Mouse (Mus musculus): ENCODE measurements around the gene Icam1. TPM values are rescaled to one million over a fixed set of nuclear protein-coding genes. Genes with fewer than 3 reads are reported as not detected.

The Icam1 gene
- polyA plus RNA-seq, 1 experiment from 2014 or later = 5.5 TPM

DNA sequence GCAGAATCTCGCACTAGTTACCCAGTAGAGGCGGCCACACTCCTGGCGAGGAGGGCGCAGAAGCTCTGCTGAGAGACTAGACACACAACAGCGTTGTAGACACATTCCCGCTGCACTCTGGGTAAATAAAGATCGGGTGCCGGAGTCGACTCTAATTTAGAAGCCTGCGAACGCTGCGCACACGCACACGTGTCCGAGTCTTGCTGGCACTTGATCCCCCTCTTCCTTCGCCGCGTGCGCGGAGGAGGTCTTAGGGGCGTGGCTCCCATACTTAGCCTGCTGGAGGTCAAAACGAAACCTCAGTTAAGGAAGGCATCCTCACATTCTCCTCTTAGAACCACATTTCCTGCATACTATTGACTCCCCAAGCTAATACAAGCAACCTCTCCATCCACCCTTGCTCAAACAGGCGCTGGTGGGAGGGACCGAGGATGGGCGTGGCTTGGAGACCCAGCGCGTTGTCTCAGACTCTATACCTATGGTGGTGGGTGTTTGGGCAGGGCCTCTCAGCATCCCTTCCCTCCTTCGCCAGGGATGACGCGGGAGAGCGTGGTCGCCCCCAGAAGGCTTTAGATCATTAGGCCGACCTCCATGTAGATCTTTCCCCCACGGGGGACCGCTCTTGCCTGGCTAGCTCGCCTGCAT, 15.6 kb downstream of the Icam1 start:
- Histone ChIP-seq H3K9me3 (ENCODE audit: control insufficient read depth, low read length) (no peaks in the 10 kb centered on the region), H3K36me3 (ENCODE audit: control insufficient read depth, insufficient read depth, low read length) (no peaks in the 10 kb centered on the region), H3K27ac (replicated peaks; ENCODE audit: low read depth, low read length) (no peak overlapping the region), H3K4me1 (ENCODE audit: control insufficient read depth, insufficient read depth, low read length) (peaks cover 24% of the 10 kb centered on the region), H3K27me3 (ENCODE audit: control insufficient read depth, insufficient read depth, low read length) (peaks cover 70% of the 10 kb centered on the region), H3K9ac (ENCODE audit: low read length) (no peak overlapping the region), H3K4me3 (ENCODE audit: low read depth, low read length) (peak overlapping the region; percentile 33), H3K4me2 (ENCODE audit: low read depth, severe bottlenecking) (peak overlapping the region; percentile 79)
- under 1% methylated on average over 36 of the region's 36 CpGs for WGBS
- ATAC-seq (ENCODE audit: insufficient number of reproducible peaks, low FRiP score, low TSS enrichment, low read depth) (peak; percentile 41; the same call in 1 of the 2 replicates), DNase-seq (ENCODE audit: low spot score) (peak; percentile 74)

DNA sequence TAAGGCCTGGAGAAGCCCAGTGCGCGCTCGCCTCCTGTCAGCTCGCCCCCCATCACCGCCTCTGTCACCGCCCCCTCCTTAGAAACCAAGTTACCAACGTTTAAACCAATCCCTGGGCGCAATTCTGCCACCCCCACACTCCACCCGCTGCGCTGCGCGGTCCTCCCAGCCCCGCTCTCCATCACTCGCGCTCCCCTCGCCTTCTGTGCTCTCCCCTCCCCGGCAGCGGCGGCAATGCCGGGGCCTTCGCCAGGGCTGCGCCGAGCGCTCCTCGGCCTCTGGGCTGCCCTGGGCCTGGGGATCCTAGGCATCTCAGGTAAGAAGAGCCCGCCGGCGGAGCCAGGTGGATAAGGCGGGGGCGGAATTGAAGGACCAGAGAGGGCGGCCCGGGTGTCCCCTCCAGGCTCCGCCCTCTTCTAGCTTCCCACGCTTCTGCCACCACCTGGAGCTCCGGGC, 16.1 kb downstream of the Icam1 start, which contains the start of gene Icam5:
Icam5 (plus strand) TSS at position 178 of the 456 bp plus-strand sequence.
- ATAC-seq (ENCODE audit: insufficient number of reproducible peaks, low FRiP score, low TSS enrichment, low read depth) (no peak), DNase-seq (ENCODE audit: low spot score) (peak; percentile 48)
- no peak within 1 kb of the TSS for H3K27ac ChIP-seq (replicated peaks; ENCODE audit: low read depth, low read length)
- no peaks in the 10 kb centered on the region for H3K9me3 ChIP-seq (ENCODE audit: control insufficient read depth, low read length)
- under 1% methylated on average over 35 of the region's 35 CpGs for WGBS
- peak within 1 kb of the TSS; percentile 38 for H3K4me3 ChIP-seq (ENCODE audit: low read depth, low read length)
- peak within 1 kb of the TSS; percentile 79 for H3K4me2 ChIP-seq (ENCODE audit: low read depth, severe bottlenecking)
- peak within 1 kb of the TSS; percentile 9; the same call in 1 of the 2 replicates for H3K9ac ChIP-seq (ENCODE audit: low read length)
- H3K4me1 ChIP-seq (ENCODE audit: control insufficient read depth, insufficient read depth, low read length) = peaks cover 27% of the 10 kb centered on the region
- peaks cover 76% of the 10 kb centered on the region for H3K27me3 ChIP-seq (ENCODE audit: control insufficient read depth, insufficient read depth, low read length)
- H3K36me3 ChIP-seq (ENCODE audit: control insufficient read depth, insufficient read depth, low read length) = no peaks in the 10 kb centered on the region

DNA sequence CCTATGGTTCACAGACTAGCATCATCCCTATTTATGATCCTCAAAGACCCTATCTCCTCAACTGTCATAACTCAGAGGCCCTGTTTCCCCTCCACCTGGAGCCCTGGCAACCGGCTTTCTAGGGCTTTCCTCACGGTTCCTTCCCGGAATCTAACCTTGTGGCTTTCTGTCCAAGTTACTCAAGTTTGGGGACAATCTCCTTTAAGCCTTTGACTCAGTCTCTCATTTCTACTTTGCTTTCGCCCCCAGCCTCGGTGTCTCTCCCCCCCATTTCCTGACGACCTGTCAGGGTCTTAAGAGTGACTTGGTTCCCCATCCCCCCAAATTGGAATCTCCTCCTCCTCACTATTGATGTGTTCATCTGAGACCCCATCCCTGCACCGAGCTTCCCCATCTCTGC, 16.7 kb downstream of the Icam1 start:
- ATAC-seq (ENCODE audit: insufficient number of reproducible peaks, low FRiP score, low TSS enrichment, low read depth) (no peak), DNase-seq (ENCODE audit: low spot score) (no peak)
- no peak overlapping the region for H3K9ac ChIP-seq (ENCODE audit: low read length)
- H3K4me2 ChIP-seq (ENCODE audit: low read depth, severe bottlenecking) = peak overlapping the region; percentile 79
- no peaks in the 10 kb centered on the region for H3K36me3 ChIP-seq (ENCODE audit: control insufficient read depth, insufficient read depth, low read length)
- peaks cover 81% of the 10 kb centered on the region for H3K27me3 ChIP-seq (ENCODE audit: control insufficient read depth, insufficient read depth, low read length)
- H3K4me3 ChIP-seq (ENCODE audit: low read depth, low read length) = peak overlapping the region; percentile 38
- H3K4me1 ChIP-seq (ENCODE audit: control insufficient read depth, insufficient read depth, low read length) = peaks cover 30% of the 10 kb centered on the region
- no peaks in the 10 kb centered on the region for H3K9me3 ChIP-seq (ENCODE audit: control insufficient read depth, low read length)
- no peak overlapping the region for H3K27ac ChIP-seq (replicated peaks; ENCODE audit: low read depth, low read length)
- WGBS = 4% methylated on average over 7 of the region's 7 CpGs

DNA sequence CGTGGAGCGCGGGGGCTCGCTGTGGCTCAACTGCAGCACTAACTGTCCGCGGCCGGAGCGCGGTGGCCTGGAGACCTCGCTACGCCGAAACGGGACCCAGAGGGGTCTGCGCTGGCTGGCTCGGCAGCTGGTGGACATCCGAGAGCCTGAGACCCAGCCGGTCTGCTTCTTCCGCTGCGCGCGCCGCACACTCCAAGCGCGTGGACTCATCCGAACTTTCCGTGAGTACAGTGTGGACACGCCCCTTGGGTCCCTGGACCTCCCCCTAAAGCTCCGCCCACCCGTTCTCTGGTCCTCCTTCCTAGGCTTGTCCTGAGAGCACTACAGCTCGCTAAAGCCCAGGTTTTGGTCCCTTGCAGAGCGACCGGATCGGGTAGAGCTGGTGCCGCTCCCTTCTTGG, 17.4 kb downstream of the Icam1 start:
- under 1% methylated on average over 31 of the region's 34 CpGs for WGBS
- DNase-seq (ENCODE audit: low spot score) (peak; percentile 86), ATAC-seq (ENCODE audit: insufficient number of reproducible peaks, low FRiP score, low TSS enrichment, low read depth) (peak; percentile 42)
- Histone ChIP-seq H3K4me1 (ENCODE audit: control insufficient read depth, insufficient read depth, low read length) (peaks cover 32% of the 10 kb centered on the region), H3K27ac (replicated peaks; ENCODE audit: low read depth, low read length) (no peak overlapping the region), H3K4me3 (ENCODE audit: low read depth, low read length) (peak overlapping the region; percentile 38), H3K4me2 (ENCODE audit: low read depth, severe bottlenecking) (peak overlapping the region; percentile 76), H3K9me3 (ENCODE audit: control insufficient read depth, low read length) (no peaks in the 10 kb centered on the region), H3K36me3 (ENCODE audit: control insufficient read depth, insufficient read depth, low read length) (no peaks in the 10 kb centered on the region), H3K9ac (ENCODE audit: low read length) (peak overlapping the region; percentile 30), H3K27me3 (ENCODE audit: control insufficient read depth, insufficient read depth, low read length) (peaks cover 88% of the 10 kb centered on the region)

DNA sequence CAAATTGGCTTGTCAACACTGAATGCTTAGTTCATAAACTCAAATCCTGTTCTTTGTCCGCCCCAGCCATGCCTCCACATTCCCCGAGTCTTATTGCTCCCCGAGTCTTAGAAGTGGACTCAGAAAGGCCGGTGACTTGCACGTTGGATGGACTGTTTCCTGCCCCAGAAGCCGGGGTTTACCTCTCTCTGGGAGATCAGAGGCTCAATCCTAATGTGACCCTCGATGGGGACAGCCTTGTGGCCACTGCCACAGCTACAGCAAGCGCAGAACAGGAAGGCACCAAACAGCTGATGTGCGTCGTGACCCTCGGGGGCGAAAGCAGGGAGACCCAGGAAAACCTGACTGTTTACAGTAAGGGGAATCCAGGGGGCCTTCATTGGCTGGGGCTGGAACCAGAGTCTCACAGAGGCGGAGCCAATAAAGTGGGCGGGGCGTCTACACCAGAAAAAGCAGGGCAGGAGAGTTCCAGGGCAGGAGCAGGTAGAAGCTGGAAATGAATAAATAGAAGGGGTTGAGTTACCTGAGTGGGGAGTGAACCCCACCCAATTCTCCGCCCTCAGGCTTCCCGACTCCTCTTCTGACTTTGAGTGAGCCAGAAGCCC, 18.8 kb downstream of the Icam1 start:
- ATAC-seq (ENCODE audit: insufficient number of reproducible peaks, low FRiP score, low TSS enrichment, low read depth) (no peak), DNase-seq (ENCODE audit: low spot score) (peak; percentile 65)
- H3K9me3 ChIP-seq (ENCODE audit: control insufficient read depth, low read length) = no peaks in the 10 kb centered on the region
- no peak overlapping the region for H3K4me3 ChIP-seq (ENCODE audit: low read depth, low read length)
- no peak overlapping the region for H3K27ac ChIP-seq (replicated peaks; ENCODE audit: low read depth, low read length)
- peaks cover 31% of the 10 kb centered on the region for H3K4me1 ChIP-seq (ENCODE audit: control insufficient read depth, insufficient read depth, low read length)
- no peaks in the 10 kb centered on the region for H3K36me3 ChIP-seq (ENCODE audit: control insufficient read depth, insufficient read depth, low read length)
- H3K4me2 ChIP-seq (ENCODE audit: low read depth, severe bottlenecking) = no peak overlapping the region
- WGBS = 4% methylated on average over 17 of the region's 17 CpGs
- no peak overlapping the region for H3K9ac ChIP-seq (ENCODE audit: low read length)
- peaks cover 89% of the 10 kb centered on the region for H3K27me3 ChIP-seq (ENCODE audit: control insufficient read depth, insufficient read depth, low read length)

DNA sequence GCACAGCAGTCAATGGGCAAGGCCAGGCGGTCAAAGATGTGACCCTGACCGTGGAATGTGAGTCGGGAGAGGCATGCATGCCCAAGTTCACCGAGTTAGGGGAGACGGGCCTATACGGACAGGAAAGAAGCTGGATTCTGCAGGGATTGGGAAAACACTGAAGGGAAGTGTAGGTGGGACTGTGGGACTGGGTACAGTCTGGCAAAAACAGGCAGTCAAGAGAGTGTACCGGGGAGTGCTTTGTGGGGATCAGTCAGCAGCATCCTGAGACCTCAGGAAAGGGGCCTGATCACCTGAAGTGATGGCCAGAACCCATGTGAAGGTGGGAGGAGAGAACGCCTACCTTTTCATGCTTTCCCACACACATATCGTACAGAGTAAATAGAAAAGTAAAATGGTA, 19.8 kb downstream of the Icam1 start:
- DNase-seq (ENCODE audit: low spot score) (no peak), ATAC-seq (ENCODE audit: insufficient number of reproducible peaks, low FRiP score, low TSS enrichment, low read depth) (no peak)
- Histone ChIP-seq H3K9ac (ENCODE audit: low read length) (no peak overlapping the region), H3K4me3 (ENCODE audit: low read depth, low read length) (no peak overlapping the region), H3K36me3 (ENCODE audit: control insufficient read depth, insufficient read depth, low read length) (no peaks in the 10 kb centered on the region), H3K4me1 (ENCODE audit: control insufficient read depth, insufficient read depth, low read length) (peaks cover 27% of the 10 kb centered on the region), H3K27ac (replicated peaks; ENCODE audit: low read depth, low read length) (no peak overlapping the region), H3K27me3 (ENCODE audit: control insufficient read depth, insufficient read depth, low read length) (peaks cover 84% of the 10 kb centered on the region), H3K9me3 (ENCODE audit: control insufficient read depth, low read length) (no peaks in the 10 kb centered on the region), H3K4me2 (ENCODE audit: low read depth, severe bottlenecking) (no peak overlapping the region)
- 21% methylated on average over 9 of the region's 9 CpGs for WGBS

DNA sequence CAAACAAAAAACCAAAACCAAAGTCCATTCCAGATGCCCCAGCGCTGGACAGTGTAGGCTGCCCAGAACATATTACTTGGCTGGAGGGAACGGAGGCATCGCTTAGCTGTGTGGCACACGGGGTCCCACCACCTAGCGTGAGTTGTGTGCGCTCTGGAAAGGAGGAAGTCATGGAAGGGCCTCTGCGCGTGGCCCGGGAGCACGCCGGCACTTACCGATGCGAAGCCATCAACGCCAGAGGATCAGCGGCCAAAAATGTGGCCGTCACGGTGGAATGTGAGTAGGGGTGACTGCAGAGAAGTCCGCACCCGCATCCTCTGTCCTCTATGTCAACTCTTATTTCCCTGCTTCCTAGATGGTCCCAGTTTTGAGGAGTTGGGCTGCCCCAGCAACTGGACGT, 20.4 kb downstream of the Icam1 start:
- no peak for DNase-seq (ENCODE audit: low spot score)

DNA sequence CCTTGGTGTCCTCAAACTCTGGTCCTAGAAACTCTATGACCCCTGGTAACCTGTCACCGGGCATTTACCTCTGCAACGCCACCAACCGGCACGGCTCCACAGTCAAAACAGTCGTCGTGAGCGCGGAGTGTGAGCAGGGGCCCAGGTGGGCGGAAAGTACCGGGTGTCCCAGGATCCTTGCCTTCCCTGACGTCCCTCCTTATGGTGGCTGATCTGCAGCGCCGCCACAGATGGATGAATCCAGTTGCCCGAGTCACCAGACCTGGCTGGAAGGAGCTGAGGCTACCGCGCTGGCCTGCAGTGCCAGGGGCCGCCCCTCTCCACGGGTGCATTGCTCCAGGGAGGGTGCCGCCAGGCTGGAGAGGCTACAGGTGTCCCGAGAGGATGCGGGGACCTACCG, 20.9 kb downstream of the Icam1 start:
- no peaks in the 10 kb centered on the region for H3K9me3 ChIP-seq (ENCODE audit: control insufficient read depth, low read length)
- H3K36me3 ChIP-seq (ENCODE audit: control insufficient read depth, insufficient read depth, low read length) = no peaks in the 10 kb centered on the region
- WGBS = 3% methylated on average over 22 of the region's 22 CpGs
- no peak overlapping the region for H3K4me2 ChIP-seq (ENCODE audit: low read depth, severe bottlenecking)
- peaks cover 80% of the 10 kb centered on the region for H3K27me3 ChIP-seq (ENCODE audit: control insufficient read depth, insufficient read depth, low read length)
- H3K27ac ChIP-seq (replicated peaks; ENCODE audit: low read depth, low read length) = no peak overlapping the region
- peak; percentile 43 for DNase-seq (ENCODE audit: low spot score)
- H3K4me1 ChIP-seq (ENCODE audit: control insufficient read depth, insufficient read depth, low read length) = peaks cover 24% of the 10 kb centered on the region
- H3K4me3 ChIP-seq (ENCODE audit: low read depth, low read length) = no peak overlapping the region
- no peak overlapping the region for H3K9ac ChIP-seq (ENCODE audit: low read length)
- no peak for ATAC-seq (ENCODE audit: insufficient number of reproducible peaks, low FRiP score, low TSS enrichment, low read depth)

More for the DNA sequence above, 20.4 kb downstream of the Icam1 start:
- H3K36me3 ChIP-seq (ENCODE audit: control insufficient read depth, insufficient read depth, low read length) = no peaks in the 10 kb centered on the region
- no peak overlapping the region for H3K4me2 ChIP-seq (ENCODE audit: low read depth, severe bottlenecking)
- peaks cover 82% of the 10 kb centered on the region for H3K27me3 ChIP-seq (ENCODE audit: control insufficient read depth, insufficient read depth, low read length)
- no peak overlapping the region for H3K9ac ChIP-seq (ENCODE audit: low read length)
- no peak overlapping the region for H3K4me3 ChIP-seq (ENCODE audit: low read depth, low read length)
- H3K9me3 ChIP-seq (ENCODE audit: control insufficient read depth, low read length) = no peaks in the 10 kb centered on the region
- no peak overlapping the region for H3K27ac ChIP-seq (replicated peaks; ENCODE audit: low read depth, low read length)
- ATAC-seq (ENCODE audit: insufficient number of reproducible peaks, low FRiP score, low TSS enrichment, low read depth) = no peak
- WGBS = 7% methylated on average over 20 of the region's 20 CpGs
- peaks cover 25% of the 10 kb centered on the region for H3K4me1 ChIP-seq (ENCODE audit: control insufficient read depth, insufficient read depth, low read length)

Measured in limb, embryonic 11.5 days (tissue).